Mouse (Mus musculus): ENCODE measurements around the gene Cpne1. TPM values are rescaled to one million over a fixed set of nuclear protein-coding genes. Genes with fewer than 3 reads are reported as not detected.

Gene Cpne1
- polyA plus RNA-seq, 1 experiment from 2014 or later: 51.4 TPM

- H3K27ac ChIP-seq: no peak overlapping the region
- DNase-seq (ENCODE audit: low spot score): no peak
- no peaks in the 10 kb centered on the region for H3K9me3 ChIP-seq
- 93% methylated on average over 10 of the region's 10 CpGs for WGBS
- no peaks in the 10 kb centered on the region for H3K27me3 ChIP-seq (ENCODE audit: insufficient read depth, poor library complexity, severe bottlenecking)
- H3K4me1 ChIP-seq (replicated peaks): peaks cover 8% of the 10 kb centered on the region
- H3K4me3 ChIP-seq: no peak overlapping the region
- peaks cover 94% of the 10 kb centered on the region for H3K36me3 ChIP-seq
Measured at GRCm38 (mm10) chr2:156071236-156071635, 40.5 kb downstream of the Cpne1 start.

- WGBS: 93% methylated on average over 10 of the region's 10 CpGs
- Histone ChIP-seq H3K4me3 (no peak overlapping the region), H3K27me3 (ENCODE audit: insufficient read depth, poor library complexity, severe bottlenecking) (no peaks in the 10 kb centered on the region), H3K27ac (no peak overlapping the region), H3K36me3 (peaks cover 61% of the 10 kb centered on the region), H3K4me1 (replicated peaks) (peaks cover 22% of the 10 kb centered on the region), H3K9me3 (no peaks in the 10 kb centered on the region)
- DNase-seq (ENCODE audit: low spot score): no peak
Measured at GRCm38 (mm10) chr2:156067916-156068315, 43.8 kb downstream of the Cpne1 start.

DNA sequence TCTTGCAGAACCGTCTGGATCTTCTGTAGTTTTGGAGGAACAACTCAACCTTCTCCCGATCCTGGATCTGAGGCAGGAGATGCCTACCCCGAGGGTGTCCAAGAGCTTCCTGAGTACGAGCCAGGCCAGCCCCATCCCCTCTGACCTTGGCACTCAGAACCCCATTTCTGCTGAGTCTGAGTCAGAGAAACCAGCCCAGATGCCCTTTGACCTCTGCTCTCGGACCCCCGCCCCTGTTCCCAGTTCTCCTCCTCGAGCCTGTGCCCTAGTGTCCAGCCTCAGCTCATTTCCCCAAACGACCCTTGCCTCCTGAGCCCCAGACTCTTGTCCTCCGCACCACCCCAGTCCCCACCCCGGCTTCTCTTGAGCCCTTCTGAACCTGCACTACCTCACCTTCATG is 45.6 kb downstream of the Cpne1 start:
- H3K4me1 ChIP-seq (replicated peaks): peaks cover 22% of the 10 kb centered on the region
- H3K4me3 ChIP-seq: peak overlapping the region; percentile 85
- 33% methylated on average over 10 of the region's 10 CpGs for WGBS
- peak overlapping the region; percentile 95 for H3K27ac ChIP-seq
- no peaks in the 10 kb centered on the region for H3K27me3 ChIP-seq (ENCODE audit: insufficient read depth, poor library complexity, severe bottlenecking)
- H3K9me3 ChIP-seq: no peaks in the 10 kb centered on the region
- H3K36me3 ChIP-seq: peaks cover 43% of the 10 kb centered on the region
- no peak for DNase-seq (ENCODE audit: low spot score)

- Histone ChIP-seq H3K4me1 (replicated peaks) (peaks cover 22% of the 10 kb centered on the region), H3K9me3 (no peaks in the 10 kb centered on the region), H3K36me3 (peaks cover 36% of the 10 kb centered on the region), H3K27ac (peak within 1 kb of the TSS; percentile 95), H3K4me3 (peak within 1 kb of the TSS; percentile 85), H3K27me3 (ENCODE audit: insufficient read depth, poor library complexity, severe bottlenecking) (no peaks in the 10 kb centered on the region)
- DNase-seq (ENCODE audit: low spot score): peak; percentile 85
- under 1% methylated on average over 81 of the region's 81 CpGs for WGBS
Measured at GRCm38 (mm10) chr2:156065099-156066041, 46.4 kb downstream of the Cpne1 start, which contains the start of gene Spag4. TSS of gene Spag4 (plus strand) at chr2:156065175.

GRCm38 (mm10) chr2:156052816-156053215 is 58.9 kb downstream of the Cpne1 start, which contains the start of gene Fer1l4:
TSS of gene Fer1l4 (minus strand) at chr2:156052947.
- 80% methylated on average over 9 of the region's 9 CpGs for WGBS
- no peak within 1 kb of the TSS for H3K4me3 ChIP-seq
- H3K36me3 ChIP-seq: no peaks in the 10 kb centered on the region

DNA sequence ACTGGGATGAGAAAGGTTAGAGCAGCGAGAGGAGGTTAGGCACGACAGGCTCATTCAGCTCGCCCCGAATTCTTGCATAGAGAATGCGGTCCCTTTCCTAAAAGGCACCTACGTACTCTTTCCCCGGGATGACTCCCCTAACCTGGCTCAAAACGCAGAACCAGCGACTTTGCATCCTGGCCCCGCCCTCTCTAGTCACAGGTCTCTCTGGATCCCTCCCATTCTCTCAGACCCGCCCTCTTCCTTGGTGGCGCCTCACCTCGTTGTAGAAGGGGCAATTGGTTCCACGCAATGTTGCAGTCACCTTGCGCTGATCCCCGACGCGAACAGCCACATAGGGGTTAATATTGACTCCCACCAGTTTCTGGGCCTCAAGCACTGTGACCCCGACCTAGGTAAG is 63.8 kb downstream of the Cpne1 start:
- Histone ChIP-seq H3K36me3 (no peaks in the 10 kb centered on the region), H3K27ac (no peak overlapping the region), H3K27me3 (ENCODE audit: insufficient read depth, poor library complexity, severe bottlenecking) (peaks cover 25% of the 10 kb centered on the region), H3K9me3 (no peaks in the 10 kb centered on the region), H3K4me3 (peak overlapping the region; percentile 28), H3K4me1 (replicated peaks) (peaks cover 9% of the 10 kb centered on the region)
- 6% methylated on average over 19 of the region's 19 CpGs for WGBS
- no peak for DNase-seq (ENCODE audit: low spot score)

More at GRCm38 (mm10) chr2:156052816-156053215, 58.9 kb downstream of the Cpne1 start, which contains the start of gene Fer1l4:
- H3K27ac ChIP-seq: no peak within 1 kb of the TSS
- no peak for DNase-seq (ENCODE audit: low spot score)
- peaks cover 9% of the 10 kb centered on the region for H3K27me3 ChIP-seq (ENCODE audit: insufficient read depth, poor library complexity, severe bottlenecking)
- no peaks in the 10 kb centered on the region for H3K9me3 ChIP-seq
- H3K4me1 ChIP-seq (replicated peaks): peaks cover 6% of the 10 kb centered on the region

DNA sequence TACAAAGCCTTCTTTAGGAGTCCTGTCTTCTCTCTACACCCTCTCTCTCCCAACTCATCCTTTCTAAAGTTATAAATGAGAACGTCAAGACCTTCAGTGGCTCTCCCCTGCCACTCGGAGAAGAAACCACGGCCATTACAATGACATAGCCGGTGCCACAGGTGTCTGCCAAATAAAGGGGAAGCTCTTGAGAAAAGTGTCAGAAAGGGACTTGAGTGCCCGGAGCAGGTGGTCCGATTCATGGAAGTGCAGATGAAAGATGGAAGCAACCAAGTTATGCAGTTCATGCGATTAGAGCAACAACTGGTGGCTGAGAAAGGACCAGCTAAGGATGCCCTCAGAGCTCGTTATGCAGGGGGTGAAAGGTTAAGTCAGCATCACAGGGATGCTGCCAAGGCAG is 68.9 kb downstream of the Cpne1 start:
- Histone ChIP-seq H3K9me3 (no peaks in the 10 kb centered on the region), H3K4me3 (no peak overlapping the region), H3K27ac (no peak overlapping the region), H3K4me1 (replicated peaks) (peaks cover 5% of the 10 kb centered on the region), H3K27me3 (ENCODE audit: insufficient read depth, poor library complexity, severe bottlenecking) (peaks cover 17% of the 10 kb centered on the region), H3K36me3 (no peaks in the 10 kb centered on the region)
- no peak for DNase-seq (ENCODE audit: low spot score)
- 84% methylated on average over 8 of the region's 8 CpGs for WGBS

DNA sequence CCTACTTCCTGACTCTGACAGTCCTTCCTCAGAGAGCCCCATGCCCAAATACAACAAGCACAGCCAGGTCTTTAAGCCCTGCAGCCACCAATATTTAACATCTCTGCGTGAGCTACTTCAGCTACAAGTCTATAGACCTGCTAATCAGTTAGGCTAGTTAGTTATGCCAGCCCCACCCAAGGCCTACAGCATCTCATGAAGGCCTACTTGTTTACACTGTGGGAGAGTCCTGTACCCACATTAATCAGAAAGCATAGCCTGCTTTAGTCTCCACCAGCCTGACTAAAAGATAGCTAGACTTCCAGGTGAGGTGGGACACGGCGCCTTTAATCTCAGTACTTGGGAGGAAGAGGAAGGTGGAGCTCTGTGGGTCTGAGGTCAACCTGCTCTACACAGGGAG is 72.4 kb downstream of the Cpne1 start:
- DNase-seq (ENCODE audit: low spot score): no peak
- H3K4me3 ChIP-seq: no peak overlapping the region
- H3K27ac ChIP-seq: no peak overlapping the region
- 0 out of 2 replicates have a peak, but pooled peaks cover 4% of the 10 kb centered on the region for H3K4me1 ChIP-seq (replicated peaks)
- WGBS: 92% methylated on average over 3 of the region's 3 CpGs
- H3K27me3 ChIP-seq (ENCODE audit: insufficient read depth, poor library complexity, severe bottlenecking): no peaks in the 10 kb centered on the region
- no peaks in the 10 kb centered on the region for H3K36me3 ChIP-seq
- no peaks in the 10 kb centered on the region for H3K9me3 ChIP-seq

- Histone ChIP-seq H3K4me3 (no peak overlapping the region), H3K27me3 (ENCODE audit: insufficient read depth, poor library complexity, severe bottlenecking) (no peaks in the 10 kb centered on the region), H3K36me3 (no peaks in the 10 kb centered on the region; the same call in 1 of the 2 replicates), H3K4me1 (replicated peaks) (no peaks in the 10 kb centered on the region; the same call in 1 of the 2 replicates), H3K27ac (no peak overlapping the region), H3K9me3 (no peaks in the 10 kb centered on the region)
- DNase-seq (ENCODE audit: low spot score): no peak
Measured at GRCm38 (mm10) chr2:156025482-156025881, 86.3 kb downstream of the Cpne1 start.

Other genes starting within 250 kb of the Cpne1 start
- 73.7 and 77.4 TPM in 2 replicates for gene Uqcc1, start 181.7 kb downstream of the Cpne1 start, polyA plus RNA-seq (2016; fragmentation: Nextera tagmentation; extraction: Ambion mirVana)
- not detected in 2 replicates for gene Gm15557, start 171.2 kb downstream of the Cpne1 start, polyA plus RNA-seq (2016; fragmentation: Nextera tagmentation; extraction: Ambion mirVana)
- 0.42 and 1.1 TPM in 2 replicates for gene Gdf5, start 166.6 kb downstream of the Cpne1 start, polyA plus RNA-seq (2016; fragmentation: Nextera tagmentation; extraction: Ambion mirVana)
- 21.6 and 27.6 TPM in 2 replicates for gene Cep250, start 155.5 kb downstream of the Cpne1 start, polyA plus RNA-seq (2016; fragmentation: Nextera tagmentation; extraction: Ambion mirVana)
- 1.2 and 1.5 TPM in 2 replicates for gene 6430550D23Rik, start 104.0 kb downstream of the Cpne1 start, polyA plus RNA-seq (2016; fragmentation: Nextera tagmentation; extraction: Ambion mirVana)
- 223 and 257 TPM in 2 replicates for gene Ergic3, start 103.9 kb downstream of the Cpne1 start, polyA plus RNA-seq (2016; fragmentation: Nextera tagmentation; extraction: Ambion mirVana)
- gene Fer1l4, start 59.0 kb downstream of the Cpne1 start, polyA plus RNA-seq (2016; fragmentation: Nextera tagmentation; extraction: Ambion mirVana): not detected in 2 replicates
- 4.4 and 6.9 TPM in 2 replicates for gene Spag4, start 46.8 kb downstream of the Cpne1 start, polyA plus RNA-seq (2016; fragmentation: Nextera tagmentation; extraction: Ambion mirVana)
- gene Rbm12, start within 50 bp of the Cpne1 start, polyA plus RNA-seq (2016; fragmentation: Nextera tagmentation; extraction: Ambion mirVana): 42.6 and 47.4 TPM in 2 replicates
- gene Gm28036, start 15.1 kb upstream of the Cpne1 start, polyA plus RNA-seq (2016; fragmentation: Nextera tagmentation; extraction: Ambion mirVana): 22.5 and 27.2 TPM in 2 replicates
- 438 and 481 TPM in 2 replicates for gene Romo1, start 32.1 kb upstream of the Cpne1 start, polyA plus RNA-seq (2016; fragmentation: Nextera tagmentation; extraction: Ambion mirVana)
- gene Nfs1, start 32.2 kb upstream of the Cpne1 start, polyA plus RNA-seq (2016; fragmentation: Nextera tagmentation; extraction: Ambion mirVana): 41.6 and 43.5 TPM in 2 replicates
- 485 and 564 TPM in 2 replicates for gene Rbm39, start 68.3 kb upstream of the Cpne1 start, polyA plus RNA-seq (2016; fragmentation: Nextera tagmentation; extraction: Ambion mirVana)
- 68.3 and 73.4 TPM in 2 replicates for gene Phf20, start 84.5 kb upstream of the Cpne1 start, polyA plus RNA-seq (2016; fragmentation: Nextera tagmentation; extraction: Ambion mirVana)
- gene Cnbd2, start 200.3 kb upstream of the Cpne1 start, polyA plus RNA-seq (2016; fragmentation: Nextera tagmentation; extraction: Ambion mirVana): 3.7 TPM in 2 replicates
- gene Scand1, start 200.7 kb upstream of the Cpne1 start, polyA plus RNA-seq (2016; fragmentation: Nextera tagmentation; extraction: Ambion mirVana): 62.2 and 96.5 TPM in 2 replicates

All from hindbrain, embryonic 10.5 days (tissue).